Mouse (Mus musculus): ENCODE results near the gene Cks1brt.
"Not testable (repeated sequence)": the region's sequence is repeated elsewhere in the genome, so short reads cannot be mapped to it uniquely, and the experiment has no call there.

The Cks1brt gene

GRCm38 (mm10) chr8:85151624-85152023 is at the start of gene Cks1brt:
Gene Cks1brt (plus strand): TSS chr8:85151924.
- DNase-seq (ENCODE audit: low spot score in 2 of 2): no peak

- no peak for DNase-seq (ENCODE audit: low spot score in 2 of 2)
Observed at GRCm38 (mm10) chr8:85113241-85113640, 38.5 kb upstream of the Cks1brt start.

- DNase-seq (ENCODE audit: low spot score in 2 of 2): no peak
Observed at GRCm38 (mm10) chr8:85115501-85115900, 36.2 kb upstream of the Cks1brt start.

GRCm38 (mm10) chr8:85116984-85117383 is 34.7 kb upstream of the Cks1brt start:
- no peak for DNase-seq (ENCODE audit: low spot score in 2 of 2)

- DNase-seq (ENCODE audit: low spot score in 2 of 2): peak; percentile 53 to 86
Observed at GRCm38 (mm10) chr8:85119052-85119981, 32.4 kb upstream of the Cks1brt start.

GRCm38 (mm10) chr8:85120251-85120650 is 31.5 kb upstream of the Cks1brt start:
- not testable (repeated sequence) for DNase-seq (ENCODE audit: low spot score in 2 of 2)

- DNase-seq (ENCODE audit: low spot score in 2 of 2): no peak
Observed at GRCm38 (mm10) chr8:85122995-85123394, 28.7 kb upstream of the Cks1brt start, which contains the start of gene Zfp791. Gene Zfp791 (minus strand): TSS chr8:85123095.

- DNase-seq (ENCODE audit: low spot score in 2 of 2): no peak
Observed at GRCm38 (mm10) chr8:85123691-85124090, 28.0 kb upstream of the Cks1brt start.

GRCm38 (mm10) chr8:85132335-85132734 is 19.4 kb upstream of the Cks1brt start:
- DNase-seq (ENCODE audit: low spot score in 2 of 2): no peak

GRCm38 (mm10) chr8:85135690-85136089 is 16.0 kb upstream of the Cks1brt start:
- not testable (repeated sequence) for DNase-seq (ENCODE audit: low spot score in 2 of 2)

GRCm38 (mm10) chr8:85142516-85142915 is 9.2 kb upstream of the Cks1brt start:
- DNase-seq (ENCODE audit: low spot score in 2 of 2): peak in 1 of 2 experiments; percentile 4

GRCm38 (mm10) chr8:85171291-85171690 is 19.6 kb downstream of the Cks1brt start:
- peak in 1 of 2 experiments; percentile 64 for DNase-seq (ENCODE audit: low spot score in 2 of 2)

- DNase-seq (ENCODE audit: low spot score in 2 of 2): peak in 1 of 2 experiments; percentile 12
Observed at GRCm38 (mm10) chr8:85175892-85176291, 24.2 kb downstream of the Cks1brt start.

- no peak for DNase-seq (ENCODE audit: low spot score in 2 of 2)
Observed at GRCm38 (mm10) chr8:85192346-85192745, 40.6 kb downstream of the Cks1brt start.

- DNase-seq (ENCODE audit: low spot score in 2 of 2): no peak
Observed at GRCm38 (mm10) chr8:85220220-85220619, 68.5 kb downstream of the Cks1brt start.

GRCm38 (mm10) chr8:85220992-85221391 is 69.3 kb downstream of the Cks1brt start:
- no peak for DNase-seq (ENCODE audit: low spot score in 2 of 2)

Measured in left cerebral cortex, adult 9 months (tissue).